Mouse (Mus musculus) lung, postnatal 10 days (tissue): ENCODE data around the gene Agfg2.

Experiments
- DNase-seq: peaks from one replicate; pipeline ENCODE4 v3.0.0; 2021

Agfg2 gene

GRCm38 (mm10) chr5:137684294-137685123 lies at the start of gene Agfg2:
Gene Agfg2 (minus strand): TSS chr5:137684726.
- peak; percentile 100 for DNase-seq

DNA sequence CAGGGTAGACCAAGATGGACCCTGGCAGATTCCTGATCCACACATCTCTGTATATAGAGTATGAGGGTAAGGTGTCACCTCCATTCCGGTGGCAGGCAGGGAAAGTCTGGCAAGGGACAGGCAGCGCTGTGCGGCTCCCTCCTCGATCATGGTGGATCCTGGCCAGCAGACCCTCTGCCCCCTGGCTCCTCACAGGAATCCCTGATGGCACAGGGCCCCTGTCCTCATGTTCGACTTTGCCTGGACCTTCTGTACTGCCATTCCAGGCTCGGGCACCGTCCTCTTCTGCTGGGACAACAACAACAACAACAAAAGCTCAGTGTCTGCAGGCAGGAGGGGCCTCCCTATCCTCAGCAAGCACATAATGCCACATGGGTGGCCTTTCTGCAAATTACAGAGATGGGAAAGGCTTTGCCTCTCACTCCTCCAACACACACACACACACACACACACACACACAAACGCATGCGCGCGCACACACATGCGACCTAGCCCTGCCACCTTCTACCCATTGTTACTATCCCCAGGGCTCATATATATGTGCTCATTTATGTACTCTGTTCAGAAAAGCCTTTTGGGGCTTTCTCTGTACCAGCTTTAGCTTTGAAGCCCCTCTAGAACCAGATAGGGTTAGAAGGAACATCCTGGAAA lies 49.2 kb upstream of the Agfg2 start:
- DNase-seq, result no peak

DNA sequence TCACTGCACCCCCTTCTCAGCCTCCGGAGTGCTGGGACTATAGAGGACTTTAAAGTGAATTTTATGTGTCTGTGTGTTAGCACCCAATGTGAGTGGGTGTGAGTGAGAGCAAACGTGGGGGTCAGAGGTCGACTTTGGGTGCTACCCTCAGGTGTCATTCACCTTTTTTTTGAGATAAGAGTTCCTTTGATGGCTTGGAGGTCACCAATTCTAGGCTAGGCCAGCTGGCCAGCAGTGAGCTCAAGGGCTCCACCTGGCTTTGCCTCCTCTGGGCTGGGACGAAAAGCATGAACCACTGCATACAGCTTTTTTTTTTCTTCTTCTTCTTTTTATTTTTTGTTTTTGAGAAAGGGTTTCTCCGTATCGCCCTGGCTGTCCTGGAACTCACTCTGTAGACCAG lies 42.2 kb upstream of the Agfg2 start:
- no peak for DNase-seq

DNA sequence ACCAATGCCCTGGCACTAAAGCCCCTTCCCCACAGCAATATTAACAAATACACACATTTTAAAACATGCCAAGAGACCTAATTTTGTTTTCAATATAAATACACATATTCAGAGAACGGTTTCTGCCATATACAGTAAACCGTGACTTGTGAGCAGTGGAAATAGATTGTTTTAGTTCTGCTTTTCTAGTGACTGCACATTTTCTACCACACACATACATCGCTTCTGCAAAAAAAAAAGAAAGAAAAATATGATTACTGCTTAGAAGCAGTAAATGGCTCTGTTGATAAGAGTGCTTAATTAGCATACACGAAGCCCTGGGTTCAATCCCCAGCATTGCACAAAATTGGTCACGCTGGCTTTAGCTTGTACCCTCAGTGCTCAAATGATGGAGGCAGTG lies 39.3 kb upstream of the Agfg2 start:
- no peak for DNase-seq

DNA sequence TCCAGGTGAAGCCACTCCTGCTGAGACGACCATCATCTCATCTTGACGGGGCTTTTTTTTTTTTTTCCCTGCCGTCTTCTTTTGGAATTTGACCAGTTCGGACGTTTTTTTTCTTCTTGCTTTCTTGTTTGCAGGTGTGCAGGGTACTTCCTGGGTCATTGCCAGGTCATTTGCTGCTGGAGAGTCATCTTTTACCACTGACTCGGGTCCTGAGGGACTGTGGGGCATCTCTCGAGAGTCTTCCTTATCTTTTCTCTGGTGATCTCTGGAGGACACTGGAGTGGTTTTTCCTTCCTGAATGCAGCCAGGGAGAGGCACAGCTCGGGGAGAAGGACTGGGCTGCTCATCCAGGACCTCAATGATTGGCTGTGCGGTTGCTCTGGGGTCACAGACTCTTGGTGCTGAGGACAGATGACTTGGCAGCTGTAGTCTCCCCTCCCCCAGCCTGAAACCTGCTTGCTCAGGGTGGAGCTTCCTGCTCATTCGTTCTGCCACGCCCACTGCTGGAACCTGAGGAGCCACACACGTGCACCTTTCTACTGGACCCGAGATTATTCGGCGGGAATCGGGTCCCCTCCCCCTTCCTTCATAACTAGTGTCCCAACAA lies 36.1 kb upstream of the Agfg2 start:
- DNase-seq, result peak; percentile 53

- no peak for DNase-seq
Measured at GRCm38 (mm10) chr5:137719088-137719487, 34.6 kb upstream of the Agfg2 start.

DNA sequence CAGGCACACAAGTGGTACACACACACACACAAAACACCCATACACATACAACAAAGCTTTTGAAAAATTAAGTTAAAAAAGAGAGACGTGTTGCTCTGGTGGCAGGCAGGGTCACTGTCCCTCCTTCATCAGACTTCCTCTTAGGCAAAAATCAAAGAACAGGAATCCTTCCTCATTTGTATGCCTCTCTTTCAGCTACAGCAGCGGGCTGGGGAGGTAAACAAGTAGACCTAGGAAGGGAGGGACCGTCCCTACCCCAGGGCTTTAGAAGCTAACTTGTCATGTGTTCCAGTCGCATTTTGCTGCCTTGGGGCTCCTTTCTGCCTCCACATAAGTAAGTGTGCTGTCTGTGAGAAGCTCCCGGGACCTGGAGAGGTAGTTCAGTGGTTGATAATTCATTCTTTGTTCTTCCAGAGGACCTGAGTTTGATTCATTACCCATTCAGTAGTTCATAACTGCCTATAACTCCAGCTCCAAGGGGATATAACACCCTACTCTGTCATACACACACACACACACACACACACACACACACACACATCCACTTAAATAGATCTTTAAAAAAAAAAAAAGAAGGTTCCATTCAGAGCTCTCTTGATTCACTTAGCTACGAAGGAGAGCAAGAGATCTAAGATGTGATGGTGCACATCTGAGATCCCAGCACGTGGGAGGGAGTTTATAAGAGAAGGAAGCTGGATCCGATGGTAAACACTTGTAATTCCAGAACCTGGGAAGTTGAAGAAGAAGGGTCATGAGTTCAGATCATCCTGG lies 33.7 kb upstream of the Agfg2 start:
- no peak for DNase-seq

DNA sequence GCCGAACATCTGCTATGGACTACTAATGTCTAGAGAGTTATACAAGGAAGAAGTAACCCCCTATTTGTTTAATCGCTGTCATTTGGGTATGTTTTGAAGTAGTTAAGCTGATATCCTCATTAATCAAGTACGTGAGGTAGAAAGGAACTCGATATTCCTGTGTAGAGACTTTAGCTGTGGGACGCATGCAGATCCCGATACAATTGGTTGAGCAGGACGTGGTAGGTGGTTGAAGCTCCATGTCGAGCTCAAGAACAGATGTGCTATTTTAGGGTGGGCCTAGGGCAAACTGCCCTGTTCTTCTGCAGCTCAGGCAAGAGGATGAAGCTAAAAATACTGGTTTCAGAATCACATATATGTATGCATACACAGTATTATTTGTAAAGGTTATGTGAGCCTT lies 31.2 kb upstream of the Agfg2 start:
- DNase-seq, result no peak

DNA sequence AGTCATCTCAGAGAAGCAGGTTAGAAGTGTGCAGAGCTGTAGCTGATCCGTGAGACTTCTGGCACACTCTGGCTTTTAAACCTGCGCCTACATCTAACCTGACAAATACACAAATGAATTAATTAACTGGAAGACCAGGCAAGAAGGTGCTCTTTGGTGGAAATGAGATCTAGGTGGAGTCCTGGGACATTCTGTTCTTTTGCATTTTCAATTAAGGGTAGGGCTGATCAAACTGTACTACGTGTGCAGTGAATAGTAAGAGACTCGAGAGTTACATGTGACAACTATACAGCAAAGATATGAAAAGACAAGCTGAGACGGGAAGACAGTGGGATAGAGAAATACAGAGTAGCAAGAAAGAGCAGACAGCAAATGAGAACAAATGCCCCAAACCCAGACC lies 28.9 kb upstream of the Agfg2 start:
- no peak for DNase-seq

DNA sequence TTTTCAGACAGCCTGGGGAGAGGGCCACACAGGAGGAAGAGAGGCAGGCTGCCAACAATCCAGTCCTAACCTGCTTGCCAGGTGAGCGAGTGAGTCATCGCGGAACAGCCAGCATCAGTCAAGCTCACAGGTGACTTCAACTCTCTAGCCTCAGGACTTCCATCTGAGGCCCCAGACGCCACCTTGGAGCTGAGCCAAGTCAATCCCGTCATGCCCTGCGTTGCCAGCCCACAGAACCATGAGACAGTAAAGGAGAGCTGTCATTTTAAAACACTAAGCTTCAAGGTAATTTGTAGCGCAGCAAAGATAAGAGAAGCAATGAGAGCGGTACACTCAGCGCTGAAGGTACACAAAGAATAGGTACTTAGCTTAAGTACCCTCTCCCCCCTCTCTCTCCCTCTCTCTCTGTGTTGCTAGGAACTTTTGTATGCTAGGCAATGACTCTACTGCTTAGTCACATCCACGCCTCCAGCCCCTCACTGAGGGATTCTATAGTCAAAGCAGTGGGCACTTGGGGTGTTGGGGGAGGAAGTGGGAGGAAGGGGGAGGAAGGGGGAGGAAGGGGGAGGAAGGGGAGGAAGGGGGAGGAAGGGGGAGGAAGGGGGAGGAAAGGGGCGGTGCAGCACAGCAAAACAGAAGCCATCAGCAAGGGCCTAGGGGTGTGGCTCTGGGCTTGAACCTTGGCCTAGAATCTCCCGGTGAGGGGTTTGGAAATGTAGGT lies 22.5 kb upstream of the Agfg2 start:
- peak; percentile 88 for DNase-seq

DNA sequence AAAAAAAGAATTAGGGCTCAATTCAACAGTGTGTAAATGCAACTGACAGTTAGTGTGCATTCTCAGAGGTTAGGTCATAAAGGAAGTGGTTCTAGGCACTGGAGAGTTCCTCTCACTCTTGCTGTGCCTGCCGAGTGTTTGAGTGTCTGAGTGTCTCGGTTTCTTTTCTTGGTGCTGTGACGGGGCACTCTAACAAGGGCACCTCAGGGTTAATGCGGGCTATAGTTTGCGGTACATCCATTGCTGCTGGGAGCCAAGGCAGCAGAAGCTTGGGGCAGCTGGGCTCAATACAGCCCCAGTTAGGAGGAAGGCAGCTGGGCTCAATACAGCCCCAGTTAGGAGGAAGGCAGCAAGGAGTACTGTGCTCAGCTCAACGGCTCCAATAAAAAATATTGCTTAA lies 20.7 kb upstream of the Agfg2 start:
- DNase-seq, result no peak

DNA sequence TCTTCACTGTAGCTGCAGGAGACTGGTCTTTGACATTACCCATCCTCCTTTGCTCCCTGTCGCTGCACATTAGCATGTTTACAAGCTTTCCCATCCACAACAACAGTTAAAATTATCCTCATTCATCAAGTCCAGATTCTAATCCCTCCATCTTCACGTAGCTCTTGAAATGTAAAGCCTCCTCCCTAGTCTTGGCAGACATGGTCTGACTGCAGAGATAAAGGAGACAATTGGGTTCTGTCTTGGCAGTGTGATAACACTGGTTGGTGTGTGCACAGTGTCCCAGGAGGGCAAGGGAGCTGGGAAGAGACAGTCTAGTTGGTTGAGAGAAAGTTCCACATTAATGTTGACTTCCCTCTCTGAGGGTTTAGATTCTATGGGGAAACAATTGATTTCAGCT lies 15.3 kb upstream of the Agfg2 start:
- no peak for DNase-seq

- DNase-seq, result no peak
Measured at GRCm38 (mm10) chr5:137699080-137699479, 14.6 kb upstream of the Agfg2 start.

DNA sequence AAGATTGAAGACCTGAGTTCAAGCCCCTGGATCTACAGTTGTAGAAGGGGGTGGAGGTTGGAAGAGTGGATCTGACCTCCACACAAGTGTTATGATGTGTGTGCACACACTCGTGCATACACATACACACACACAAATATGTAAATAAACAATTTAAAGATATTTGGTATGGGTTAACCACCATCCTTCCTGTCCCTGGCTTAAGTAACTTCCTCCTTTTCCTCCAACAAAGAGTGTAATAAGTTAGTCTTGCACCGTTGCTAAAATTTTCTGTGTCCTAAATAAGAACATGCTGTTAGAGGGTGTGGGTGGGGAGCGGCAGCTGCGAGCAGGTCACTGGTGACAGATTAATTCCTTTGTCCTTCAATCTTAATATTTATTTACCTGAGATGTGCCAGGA lies 11.4 kb upstream of the Agfg2 start:
- no peak for DNase-seq

DNA sequence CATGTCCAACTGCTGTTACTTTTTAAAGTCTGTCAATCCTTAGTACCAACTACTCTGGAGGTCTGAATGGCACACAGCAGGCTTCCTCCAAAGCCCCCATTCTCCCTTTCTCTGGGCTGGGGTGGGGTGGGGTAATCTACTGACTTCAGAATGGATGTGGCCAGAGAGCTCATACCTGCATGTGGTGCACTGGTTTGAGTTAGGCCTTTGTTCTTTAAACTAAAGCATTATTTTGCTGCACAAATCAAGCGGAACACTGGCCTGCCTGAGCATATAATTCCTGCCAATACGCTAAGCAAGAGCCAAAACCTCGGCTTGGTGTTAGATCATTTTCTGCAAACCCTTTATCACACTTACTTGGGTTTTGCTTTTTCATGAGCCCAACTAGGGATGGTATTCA lies 10.3 kb upstream of the Agfg2 start:
- peak; percentile 18 for DNase-seq

GRCm38 (mm10) chr5:137691881-137692280 lies 7.4 kb upstream of the Agfg2 start:
- no peak for DNase-seq

GRCm38 (mm10) chr5:137690531-137690930 lies 6.0 kb upstream of the Agfg2 start:
- no peak for DNase-seq

GRCm38 (mm10) chr5:137689974-137690373 lies 5.4 kb upstream of the Agfg2 start:
- DNase-seq, result no peak

- DNase-seq, result no peak
Measured at GRCm38 (mm10) chr5:137686127-137686790, 1.7 kb upstream of the Agfg2 start.

- no peak for DNase-seq
Measured at GRCm38 (mm10) chr5:137685653-137686052, 1.1 kb upstream of the Agfg2 start.

DNA sequence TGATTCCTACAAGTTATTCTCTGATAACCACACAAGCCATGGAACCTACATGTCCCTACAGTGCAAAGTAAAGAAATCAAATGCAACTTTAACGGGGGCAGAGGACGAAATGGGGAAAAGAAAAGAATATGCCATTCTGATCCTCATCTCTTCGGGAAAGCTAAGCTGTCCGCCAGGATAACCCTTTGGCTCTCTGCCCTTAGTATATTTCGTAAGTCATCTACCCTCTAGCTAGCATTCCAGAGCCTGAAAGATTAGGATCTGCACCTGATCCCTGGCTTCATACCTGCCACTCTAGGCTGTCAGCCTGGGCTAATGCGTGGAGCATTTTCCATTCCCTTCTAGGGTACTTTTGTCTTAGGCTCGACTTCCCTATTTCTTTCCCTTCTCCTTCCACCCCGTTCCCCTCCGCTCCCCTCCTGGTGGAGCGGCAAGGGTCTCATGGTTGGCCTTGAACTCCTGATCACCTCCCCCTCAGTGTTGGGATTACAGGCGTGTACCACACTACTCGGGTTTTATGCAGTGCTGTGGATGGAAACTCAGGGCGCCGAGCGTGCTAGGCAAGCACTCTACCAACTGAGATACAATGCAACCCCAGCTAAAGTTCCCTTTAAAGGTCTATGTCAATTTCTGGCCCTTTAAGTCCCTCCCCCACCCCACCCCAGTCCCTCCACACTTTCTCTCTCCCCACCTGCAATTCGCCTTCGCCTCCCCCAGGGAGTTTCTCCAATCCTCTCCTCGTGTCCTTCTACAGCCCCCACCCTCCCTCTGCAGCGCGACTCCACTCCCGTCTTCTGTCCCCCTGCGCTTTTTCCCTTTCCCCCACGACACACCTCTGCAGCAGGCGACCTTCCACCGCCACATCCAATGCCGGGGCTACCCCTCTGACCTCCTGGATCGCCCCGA lies 885 bp downstream of the Agfg2 start:
- peak; percentile 19 for DNase-seq
